Mouse (Mus musculus) ES-E14 (cell line): ENCODE measurements around the gene Krt20.

Experiments used
- CHD2 ChIP-seq: IDR thresholded peaks from 2 replicates; pipeline ENCODE4 v1.6.1; 2014; ENCODE audit warnings: mild to moderate bottlenecking, low read depth, low read length, inconsistent platforms
- HCFC1 ChIP-seq: IDR thresholded peaks from 2 replicates; pipeline ENCODE4 v1.6.1; 2012; ENCODE audit warnings: low read length, inconsistent platforms, borderline replicate concordance; ENCODE audit not compliant: insufficient read depth
- MAFK ChIP-seq: IDR thresholded peaks from 2 replicates; pipeline ENCODE4 v1.6.1; 2014; ENCODE audit warnings: mild to moderate bottlenecking, low read depth, low read length, inconsistent platforms; ENCODE audit not compliant: insufficient read depth
- ZC3H11A ChIP-seq: IDR thresholded peaks from 2 replicates; pipeline ENCODE4 v1.6.1; 2012; ENCODE audit warnings: low read depth, mild to moderate bottlenecking, inconsistent platforms, low read length, borderline replicate concordance

DNA sequence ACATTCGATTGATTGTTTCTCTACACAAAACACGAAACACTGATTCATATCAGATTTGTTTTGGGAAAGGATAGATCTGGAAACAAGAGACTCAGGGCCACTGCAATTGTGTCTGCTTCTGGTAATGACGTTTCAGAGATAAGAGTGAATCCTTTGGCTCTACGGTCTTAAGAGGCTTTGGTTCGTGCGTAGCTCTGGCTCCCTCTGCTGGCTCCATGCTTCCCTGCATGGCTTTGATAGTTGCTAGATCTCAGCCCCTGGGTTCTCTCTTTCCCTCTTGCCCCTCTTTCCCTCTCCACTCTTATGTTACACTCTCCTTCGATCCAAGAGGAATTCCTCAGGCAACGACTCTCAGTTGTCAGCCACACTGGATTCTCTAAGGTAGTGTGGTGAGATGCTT is 25.2 kb upstream of the Krt20 start:
- TF ChIP-seq MAFK (no peak), CHD2 (no peak), ZC3H11A (peak; percentile 86; the same call in 1 of the 2 replicates), HCFC1 (no peak)
